Mouse (Mus musculus) MN1 (cell line): ENCODE data around the gene Kiz.

ENCODE experiments used
- DNase-seq: peaks from one replicate; pipeline ENCODE4 v3.0.0-alpha.2; 2016; ENCODE audit warnings: low spot score

Kiz gene

DNA sequence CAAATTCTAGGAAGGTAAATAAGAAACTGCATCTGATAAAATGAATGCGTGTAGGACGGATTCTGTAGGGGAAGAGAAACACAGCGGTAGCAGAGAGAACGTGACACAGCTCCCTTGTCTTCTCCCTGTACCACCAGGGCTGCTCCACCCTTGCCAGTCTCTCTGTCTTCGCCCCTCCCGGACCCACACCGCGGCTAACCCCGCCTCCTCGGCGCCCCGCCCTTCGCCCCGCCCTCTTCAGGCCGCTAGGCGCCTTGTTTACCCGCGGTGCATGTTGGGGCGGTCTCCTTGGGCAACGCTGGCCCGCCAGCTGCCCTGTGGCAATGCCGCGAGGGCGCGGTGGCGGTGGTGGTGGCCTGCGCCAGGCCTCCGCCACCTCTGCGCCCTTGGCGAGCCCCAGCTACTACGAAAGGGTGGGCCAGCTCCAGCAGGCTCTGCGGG is at the start of gene Kiz:
Gene Kiz, plus strand, starts transcription at position 266 of the 441 bp plus-strand sequence.
- DNase-seq, result peak; percentile 97

DNA sequence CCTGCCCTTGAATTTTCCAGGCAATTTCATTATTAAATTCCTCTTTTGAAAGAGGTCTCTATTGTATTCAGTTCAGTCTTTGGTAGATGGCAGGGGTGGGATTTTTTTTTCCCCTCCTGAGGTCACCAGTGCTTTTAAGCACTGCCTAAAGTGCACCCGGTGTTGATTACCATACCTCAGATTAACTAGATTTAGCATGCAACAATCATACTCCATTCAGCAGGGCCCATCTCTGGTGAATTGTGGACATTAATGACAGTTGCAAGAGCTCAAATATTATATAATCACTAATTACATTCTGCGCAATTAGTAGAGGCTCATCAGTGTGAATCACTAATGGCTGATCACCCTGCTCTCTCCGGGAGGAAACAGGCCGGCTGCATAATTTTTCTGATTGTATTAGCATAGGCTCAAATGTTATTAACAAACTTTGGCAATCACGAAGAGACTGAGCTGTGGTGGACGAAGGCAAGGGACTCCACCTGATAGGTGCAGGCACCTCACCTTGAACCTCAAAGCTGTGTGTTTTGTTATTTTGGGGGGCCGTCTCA is 45.9 kb upstream of the Kiz start:
- no peak for DNase-seq

GRCm38 (mm10) chr2:146810695-146811094 is 45.0 kb upstream of the Kiz start:
- DNase-seq, result no peak

DNA sequence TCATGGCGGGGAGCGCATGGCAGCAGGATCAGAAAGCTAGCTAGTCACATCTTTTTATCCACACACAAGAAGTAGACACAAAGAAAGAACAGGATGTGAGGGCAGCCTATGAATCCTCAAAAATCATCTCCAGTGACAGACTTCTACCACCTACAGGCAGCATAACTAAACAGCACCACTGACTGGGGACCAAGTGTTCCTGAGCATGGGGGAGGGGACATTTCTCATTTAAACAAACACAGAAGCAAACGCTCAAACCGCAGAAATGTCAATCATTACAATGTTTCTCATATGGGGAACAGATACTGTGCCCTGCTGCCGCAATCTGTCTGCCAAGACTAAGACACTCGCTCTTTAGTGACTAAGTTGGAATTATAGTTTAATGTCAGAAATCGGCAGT is 40.7 kb upstream of the Kiz start:
- no peak for DNase-seq

GRCm38 (mm10) chr2:146819065-146819464 is 36.6 kb upstream of the Kiz start:
- no peak for DNase-seq

DNA sequence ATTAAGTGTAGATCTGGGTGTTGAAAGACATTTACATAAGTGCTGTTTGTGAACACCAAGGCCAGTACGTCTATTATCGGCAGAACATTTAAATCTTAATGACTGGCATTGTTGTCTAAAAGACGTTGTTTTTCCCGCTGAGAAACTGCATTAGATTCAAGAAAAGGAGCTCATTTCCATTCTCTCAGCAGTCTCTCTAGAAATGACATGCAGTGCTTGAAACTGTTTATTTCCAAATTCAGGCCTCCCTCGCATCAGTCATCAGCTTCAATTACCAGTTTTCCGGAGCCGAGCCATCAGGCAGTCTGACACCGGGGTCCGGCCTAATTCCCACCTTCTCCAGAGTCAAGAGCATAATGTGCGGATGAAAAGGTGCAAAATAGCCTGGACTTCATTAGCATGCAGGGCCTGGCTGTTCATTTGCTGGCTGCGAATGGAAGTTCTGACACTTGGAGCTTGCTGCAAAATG is 32.1 kb upstream of the Kiz start:
- DNase-seq, result no peak

GRCm38 (mm10) chr2:146824043-146824442 is 31.6 kb upstream of the Kiz start:
- DNase-seq, result no peak

DNA sequence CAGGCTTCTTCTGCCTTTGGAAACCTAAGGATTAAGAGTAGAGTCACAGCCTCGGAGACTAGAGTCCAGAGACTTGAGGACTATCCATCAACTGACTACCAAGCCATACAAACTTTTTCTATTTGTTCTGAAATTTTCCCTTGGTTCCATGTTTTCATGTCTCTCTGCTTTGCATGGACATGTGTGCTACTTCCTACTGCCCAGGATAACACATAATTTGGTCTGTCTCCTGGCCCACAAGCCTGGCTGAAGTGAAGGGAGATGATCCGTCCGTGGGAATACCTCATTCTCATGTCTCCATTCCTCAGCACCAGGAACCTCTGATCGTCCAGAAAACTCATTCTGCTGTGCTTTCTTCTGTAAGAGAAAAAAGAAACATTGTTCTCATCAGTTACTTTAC is 27.7 kb upstream of the Kiz start:
- no peak for DNase-seq

DNA sequence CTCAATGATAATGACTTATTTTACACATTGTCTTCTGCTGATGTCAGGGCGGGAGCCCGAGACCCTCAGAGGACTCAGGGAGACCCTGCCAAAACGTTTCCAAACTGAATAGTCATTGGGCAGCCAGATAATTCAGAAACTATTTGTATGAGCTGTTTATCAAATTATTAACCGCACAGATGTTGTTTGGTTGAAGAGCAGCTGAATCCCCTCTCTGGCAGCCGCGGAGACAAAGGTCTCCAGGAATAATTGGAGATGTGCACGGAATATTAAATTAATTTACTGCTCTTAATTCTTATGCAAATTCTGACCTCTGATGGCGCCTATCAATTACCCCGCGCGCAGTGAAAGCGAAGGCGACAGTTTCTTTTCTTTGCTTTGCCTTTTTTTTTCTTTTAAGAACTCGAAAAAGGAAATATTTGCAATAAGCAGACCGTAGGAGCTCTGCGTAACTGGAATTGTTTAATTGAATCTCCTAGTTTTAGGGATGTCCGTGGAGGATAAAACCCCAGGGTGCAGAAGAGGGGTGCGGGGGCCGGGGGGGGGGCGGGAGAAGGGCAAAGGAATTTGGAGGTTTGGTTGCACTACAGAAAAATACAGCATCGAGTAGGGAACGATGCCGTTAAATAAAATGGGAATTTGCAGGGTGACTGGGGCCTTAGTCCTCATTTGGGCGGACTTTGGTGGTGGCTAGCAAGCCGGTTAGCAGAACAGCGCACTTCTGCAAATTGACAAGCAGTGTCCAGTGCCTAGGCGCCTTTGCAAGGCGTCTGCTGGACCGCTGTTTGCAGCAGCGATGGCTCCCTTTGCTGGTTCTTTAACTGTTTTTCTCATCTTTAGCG is 22.2 kb upstream of the Kiz start:
- DNase-seq, result no peak

- no peak for DNase-seq
Measured at GRCm38 (mm10) chr2:146834064-146834313, 21.7 kb upstream of the Kiz start.

DNA sequence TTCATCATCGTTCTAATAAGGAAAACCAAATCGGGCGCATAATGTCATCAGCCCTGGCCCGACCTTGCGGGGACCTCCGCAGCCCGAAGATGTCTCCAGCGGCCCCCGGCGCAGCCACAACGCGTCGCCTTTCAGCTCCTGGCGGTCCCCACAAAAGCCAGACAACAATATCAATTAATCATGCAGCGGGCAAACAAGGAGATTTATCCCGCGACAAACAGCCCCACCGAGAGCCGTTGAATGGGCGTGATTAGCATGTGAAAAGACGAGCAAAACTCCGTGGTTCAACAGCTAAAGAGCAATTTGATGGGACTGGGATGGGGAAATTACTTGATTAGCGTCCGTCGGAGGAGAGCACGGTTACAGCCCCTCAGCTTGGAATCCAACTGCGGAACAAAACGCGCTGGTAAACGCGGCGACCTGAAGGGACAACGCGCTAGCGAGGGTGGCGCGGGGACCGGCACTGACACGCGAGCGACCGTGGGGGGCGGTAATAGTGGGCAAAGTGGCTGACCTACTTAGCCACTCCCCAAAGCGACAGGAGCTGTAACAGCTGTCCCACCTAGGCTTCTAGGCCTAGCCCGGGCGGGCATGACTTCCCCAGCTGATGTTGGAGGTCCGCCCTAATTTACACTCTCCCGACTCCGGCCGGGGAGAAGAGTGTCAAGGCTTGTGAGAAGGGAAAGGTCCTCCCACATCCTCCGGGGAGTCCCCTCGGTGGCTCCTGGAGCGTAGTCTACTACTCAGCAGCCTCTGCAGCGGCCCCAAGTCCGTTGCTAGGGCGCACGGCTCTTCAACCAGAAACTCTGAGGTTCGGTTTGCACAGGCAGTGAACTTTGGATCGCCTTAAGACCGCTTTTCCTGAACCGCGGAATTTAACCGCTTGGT is 21.1 kb upstream of the Kiz start:
- DNase-seq, result no peak

- no peak for DNase-seq
Measured at GRCm38 (mm10) chr2:146835241-146835990, 20.2 kb upstream of the Kiz start.

DNA sequence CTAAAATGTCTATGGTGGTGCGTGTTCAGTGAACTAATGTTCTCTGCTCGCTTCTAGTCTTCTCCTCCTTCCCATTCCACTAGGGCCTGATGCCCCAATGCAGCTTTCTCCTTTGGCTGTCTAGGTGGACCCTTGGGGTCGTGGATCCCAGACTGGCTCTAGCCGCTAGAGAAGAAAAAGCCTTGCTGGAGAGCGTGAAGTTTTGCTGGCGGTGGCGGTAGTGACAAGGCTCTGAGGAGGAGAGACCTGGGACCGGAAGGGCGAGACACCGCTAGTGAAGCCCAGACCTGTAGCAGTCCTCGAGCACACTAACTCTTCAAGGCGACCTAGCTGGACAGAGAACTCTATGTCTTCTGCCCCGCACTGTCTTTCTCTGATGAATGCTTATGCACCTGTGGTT is 19.4 kb upstream of the Kiz start:
- DNase-seq, result no peak

GRCm38 (mm10) chr2:146836871-146837550 is 18.7 kb upstream of the Kiz start:
- no peak for DNase-seq

GRCm38 (mm10) chr2:146837653-146838052 is 18.0 kb upstream of the Kiz start:
- no peak for DNase-seq

- no peak for DNase-seq
Measured at GRCm38 (mm10) chr2:146838596-146839302, 16.9 kb upstream of the Kiz start.

GRCm38 (mm10) chr2:146839303-146840030 is 16.2 kb upstream of the Kiz start:
- DNase-seq, result no peak

DNA sequence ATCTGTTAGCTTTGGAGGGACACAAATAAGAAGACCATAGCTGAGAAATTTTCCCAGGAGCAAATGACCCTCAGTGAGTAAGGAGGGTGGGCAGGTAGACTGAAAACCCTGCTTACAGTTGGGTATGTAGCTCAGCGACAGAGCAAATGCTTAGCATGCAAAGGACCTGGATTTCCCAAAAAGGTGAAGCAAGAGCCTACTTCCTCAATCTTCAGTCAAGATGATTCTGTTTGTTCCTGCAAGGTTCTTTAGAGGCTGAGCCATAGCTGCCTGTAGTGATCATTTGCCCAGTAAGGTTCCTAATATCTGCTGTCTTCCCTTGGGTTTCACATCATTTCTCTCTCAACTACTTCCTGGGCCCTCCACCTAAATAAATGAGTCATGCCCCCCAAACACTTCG is 7.8 kb upstream of the Kiz start:
- DNase-seq, result no peak

DNA sequence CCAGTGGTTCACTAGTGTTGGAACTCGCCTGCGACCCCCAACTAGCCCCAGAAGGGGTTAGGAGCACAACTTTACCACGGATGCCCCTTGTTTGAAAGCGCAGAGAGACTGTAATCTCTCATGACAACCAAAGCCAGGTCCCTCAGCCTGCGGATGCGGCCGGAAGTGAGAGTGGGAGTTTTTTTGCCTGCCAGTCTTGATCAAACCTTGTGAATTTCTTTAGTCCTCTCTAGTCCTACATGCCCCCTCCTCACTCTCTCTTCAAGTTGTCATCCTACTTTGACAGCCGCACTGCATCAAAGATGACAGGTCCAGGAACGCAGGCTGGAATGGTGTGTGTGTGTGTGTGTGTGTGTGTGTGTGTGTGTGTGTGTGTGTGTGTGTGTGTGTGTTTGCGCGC is 456 bp downstream of the Kiz start:
- DNase-seq, result peak; percentile 63

DNA sequence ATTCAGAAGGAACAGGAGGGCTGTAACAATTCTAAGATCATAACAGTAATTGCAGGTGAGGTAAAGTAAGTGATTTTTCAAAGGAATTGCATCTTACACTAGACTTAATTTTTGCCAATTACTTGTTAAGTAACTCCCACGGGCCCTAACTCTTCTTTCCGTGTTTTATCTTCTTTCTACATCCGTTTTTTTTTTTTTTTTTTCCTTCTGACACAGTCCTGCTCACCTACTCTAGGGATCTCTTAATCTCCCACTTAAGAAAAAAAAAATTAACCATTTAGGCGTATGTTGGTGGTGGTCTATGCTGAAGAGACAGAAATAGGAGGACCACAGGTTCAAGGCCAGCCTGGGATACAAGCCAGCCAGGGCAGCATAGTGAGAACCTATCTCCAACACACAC is 1.2 kb downstream of the Kiz start:
- no peak for DNase-seq
